Mouse (Mus musculus) left cerebral cortex, adult 2 months (tissue): ENCODE data around the gene Ptp4a2. TPM values are rescaled to one million over a fixed set of nuclear protein-coding genes. Genes with fewer than 3 reads are reported as not detected.

Experiments used
- DNase-seq, 2 experiments: peaks; one replicate each; pipeline ENCODE4 v3.0.0; 2021 to 2022; ENCODE audit warnings: low spot score in 2 of 2, mixed read lengths in 1 of 2; ENCODE audit errors: extremely low spot score in 1 of 2
- H3K27ac ChIP-seq: fragments of 200-600 bp; 2 replicates; pipeline ENCODE4 v1.8.1; 2022
- H3K4me3 ChIP-seq: fragments of 200-600 bp; 2 replicates; pipeline ENCODE4 v1.8.1; 2022
- CTCF ChIP-seq: fragments of 200-600 bp; IDR thresholded peaks from 2 replicates; pipeline ENCODE4 v1.8.1; 2022; ENCODE audit warnings: antibody characterized with exemption, mild to moderate bottlenecking, moderate library complexity
- intact Hi-C: fragments of 180-260 bp; cut with DNase I; formaldehyde crosslinking; loops from one replicate; pipeline ENCODE4 v1.15.1; 2025
- total RNA-seq, 2 experiments: library from RNA; stranded (reverse); gene quantifications; 2 replicates each; pipeline ENCODE4 v1.2.3; 2021

Ptp4a2 gene
- total RNA-seq, 2 experiments from 2014 or later: 126 to 131 TPM

DNA sequence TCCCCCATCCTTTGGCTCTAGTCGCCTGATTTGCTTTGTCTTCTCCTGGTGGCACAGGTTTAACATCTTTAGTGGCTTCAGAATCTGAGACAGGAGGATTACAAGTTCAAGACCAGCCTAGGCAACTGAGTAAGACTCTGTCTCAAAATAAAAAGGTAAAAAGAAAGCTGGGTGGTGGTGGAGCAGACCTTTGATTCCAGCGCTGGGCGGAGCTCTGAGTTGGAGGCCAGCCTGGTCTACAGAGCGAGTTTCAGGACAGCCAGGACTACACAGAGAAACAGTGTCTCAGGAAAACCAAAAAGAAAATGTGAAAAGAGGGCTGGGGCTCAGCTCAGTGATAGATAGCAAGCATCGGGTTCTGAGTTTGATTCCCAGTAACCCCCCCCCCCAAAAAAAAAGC is 27.5 kb upstream of the Ptp4a2 start:
- no peak for TF ChIP-seq CTCF
- intact Hi-C loops: loop anchor here (10.0 kb wide), 2 partner anchors 301 to 401 kb away; no protein-coding TSS in a partner anchor

DNA sequence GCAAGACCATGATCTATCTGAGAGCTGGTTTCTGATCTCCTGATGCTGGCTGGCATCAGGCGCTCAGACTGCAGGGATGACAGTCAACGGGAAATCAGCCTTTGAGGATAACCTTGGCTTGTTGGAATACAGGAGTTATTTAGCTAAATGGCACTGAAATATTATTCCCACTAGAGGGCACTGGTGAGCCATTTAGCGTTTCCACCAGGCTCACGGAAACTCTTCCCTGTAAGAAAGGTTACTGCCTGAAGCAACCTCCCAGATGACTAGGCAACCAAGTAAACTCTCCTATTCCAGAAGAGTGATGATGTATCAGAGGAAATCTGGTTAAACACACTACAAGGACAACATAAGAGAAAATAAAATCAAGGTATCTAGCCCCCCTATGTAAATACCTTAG is 25.8 kb upstream of the Ptp4a2 start:
- Histone ChIP-seq H3K27ac (no peak overlapping the region), H3K4me3 (no peak overlapping the region)
- peak; percentile 93 for TF ChIP-seq CTCF
- intact Hi-C loops: loop anchor here (1.0 to 10.0 kb wide), 5 partner anchors 37 to 400 kb away; no protein-coding TSS in a partner anchor
- DNase-seq: peak; percentile 67 to 73

More for the DNA sequence above, 27.5 kb upstream of the Ptp4a2 start:
- Histone ChIP-seq H3K27ac (no peak overlapping the region), H3K4me3 (no peak overlapping the region)
- DNase-seq: no peak

DNA sequence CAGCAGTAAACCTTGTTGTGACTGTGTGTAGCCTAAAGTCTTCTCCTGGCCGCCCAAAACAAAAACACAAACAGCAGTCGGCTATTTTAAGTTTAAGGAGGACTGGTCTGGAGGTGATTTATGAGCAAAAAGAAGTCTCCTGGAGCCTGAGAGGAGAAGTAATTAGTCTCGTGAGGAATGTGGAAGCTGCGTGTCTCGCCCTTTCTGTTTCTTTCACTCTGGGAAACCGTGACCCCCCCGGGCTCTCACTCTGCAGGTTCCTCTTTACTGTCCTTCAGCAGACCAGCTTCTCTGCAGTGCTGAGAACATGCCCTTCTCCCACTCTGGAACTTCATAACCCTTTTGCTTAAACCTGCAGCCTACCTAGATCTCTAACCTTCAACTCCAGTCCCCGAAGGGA is 22.3 kb upstream of the Ptp4a2 start:
- intact Hi-C loops: loop anchor here (5.0 to 10.0 kb wide), 3 partner anchors 34 to 396 kb away; no protein-coding TSS in a partner anchor
- no peak for TF ChIP-seq CTCF
- no peak overlapping the region for H3K27ac ChIP-seq
- no peak overlapping the region for H3K4me3 ChIP-seq
- DNase-seq: no peak

DNA sequence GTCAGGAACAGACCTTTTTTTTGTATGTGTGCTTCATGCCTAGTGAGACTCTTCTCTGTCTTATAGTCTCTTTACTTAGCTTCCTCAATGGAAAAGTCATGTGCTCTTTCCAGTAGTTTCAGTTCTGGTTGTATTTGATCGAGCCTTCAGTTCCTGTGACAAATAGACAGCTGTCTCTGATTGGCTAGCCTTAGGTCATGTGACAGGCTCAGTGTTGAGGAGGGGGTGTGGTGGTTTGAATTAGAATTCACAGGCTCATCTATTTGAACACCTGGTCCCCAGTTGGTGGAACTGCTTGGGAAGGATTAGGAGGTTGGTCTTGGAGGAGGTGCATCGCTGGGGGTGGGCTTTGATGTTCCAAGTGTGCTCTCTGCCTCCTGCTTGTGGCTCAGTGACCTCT is 21.4 kb upstream of the Ptp4a2 start:
- no peak for DNase-seq
- intact Hi-C loops: loop anchor here (5.0 to 10.0 kb wide), 3 partner anchors 33 to 395 kb away; no protein-coding TSS in a partner anchor
- TF ChIP-seq CTCF: no peak
- no peak overlapping the region for H3K4me3 ChIP-seq
- H3K27ac ChIP-seq: no peak overlapping the region

DNA sequence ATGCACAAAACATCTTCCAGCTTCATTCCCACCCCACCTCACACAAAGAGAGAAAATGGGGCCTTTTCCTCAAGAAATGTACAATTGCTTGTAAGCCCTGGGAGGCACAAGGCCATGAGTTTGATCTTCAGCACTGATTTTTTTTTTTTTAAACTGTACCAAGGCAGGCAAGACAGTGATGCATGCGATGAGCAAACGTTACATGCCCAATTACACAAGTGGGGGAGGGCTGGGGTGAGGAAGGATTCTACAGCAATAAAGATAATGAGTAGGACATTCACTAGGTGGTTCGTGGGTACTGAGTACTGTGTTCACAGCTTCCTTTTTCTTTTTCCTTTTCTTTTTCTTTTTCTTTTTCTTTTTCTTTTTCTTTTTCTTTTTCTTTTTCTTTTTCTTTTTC is 20.5 kb upstream of the Ptp4a2 start:
- TF ChIP-seq CTCF: no peak
- DNase-seq: no peak
- intact Hi-C loops: no loop called here
- Histone ChIP-seq H3K4me3 (no peak overlapping the region), H3K27ac (no peak overlapping the region)

DNA sequence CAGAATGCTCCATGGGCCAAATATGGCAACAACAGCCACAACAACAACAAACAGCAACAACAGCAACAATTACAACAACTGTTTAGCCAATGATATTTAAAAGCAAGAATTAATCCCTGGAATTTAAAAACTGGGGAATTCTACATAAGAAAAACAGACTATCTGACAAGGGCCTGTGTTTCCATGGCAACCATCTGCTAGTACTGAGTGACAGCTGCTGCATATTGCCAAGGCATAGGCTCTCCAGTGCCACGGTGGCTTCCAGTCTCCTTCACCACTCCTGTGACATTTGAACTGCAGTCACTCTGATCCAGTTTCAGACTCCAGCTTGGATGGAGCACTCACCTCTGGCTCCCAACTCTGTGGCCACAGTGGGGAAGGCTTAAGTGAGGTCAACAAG is 19.6 kb upstream of the Ptp4a2 start:
- TF ChIP-seq CTCF: no peak
- DNase-seq: no peak
- Histone ChIP-seq H3K4me3 (no peak overlapping the region), H3K27ac (no peak overlapping the region)
- intact Hi-C loops: no loop called here

DNA sequence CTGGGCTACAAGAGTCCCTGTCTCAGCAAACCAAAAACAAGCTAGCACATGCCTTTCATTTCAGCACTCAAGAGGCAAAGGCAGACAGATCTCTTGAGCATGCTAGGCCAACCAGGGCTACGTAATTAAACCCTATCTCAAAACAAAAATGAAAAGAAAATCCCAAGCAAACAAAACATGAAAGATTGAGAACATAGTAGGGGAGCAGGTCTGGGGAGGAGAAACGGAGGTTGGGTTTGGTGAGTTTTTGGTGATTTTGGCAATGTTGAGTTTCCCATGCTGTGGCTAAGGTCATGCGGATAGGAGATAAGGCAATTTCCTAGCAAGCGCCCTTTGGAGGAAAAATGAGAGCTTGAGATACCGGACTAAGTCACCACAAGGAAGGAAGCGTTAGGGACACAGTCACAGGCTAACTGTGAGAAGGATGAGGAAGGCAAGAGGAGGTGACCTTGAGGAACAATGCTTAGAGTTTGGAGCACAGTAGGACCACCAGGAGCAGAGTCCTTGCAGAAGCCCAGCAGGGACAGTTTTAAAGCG is 18.3 kb upstream of the Ptp4a2 start:
- Histone ChIP-seq H3K27ac (no peak overlapping the region), H3K4me3 (no peak overlapping the region)
- no peak for DNase-seq
- TF ChIP-seq CTCF: no peak
- intact Hi-C loops: no loop called here

DNA sequence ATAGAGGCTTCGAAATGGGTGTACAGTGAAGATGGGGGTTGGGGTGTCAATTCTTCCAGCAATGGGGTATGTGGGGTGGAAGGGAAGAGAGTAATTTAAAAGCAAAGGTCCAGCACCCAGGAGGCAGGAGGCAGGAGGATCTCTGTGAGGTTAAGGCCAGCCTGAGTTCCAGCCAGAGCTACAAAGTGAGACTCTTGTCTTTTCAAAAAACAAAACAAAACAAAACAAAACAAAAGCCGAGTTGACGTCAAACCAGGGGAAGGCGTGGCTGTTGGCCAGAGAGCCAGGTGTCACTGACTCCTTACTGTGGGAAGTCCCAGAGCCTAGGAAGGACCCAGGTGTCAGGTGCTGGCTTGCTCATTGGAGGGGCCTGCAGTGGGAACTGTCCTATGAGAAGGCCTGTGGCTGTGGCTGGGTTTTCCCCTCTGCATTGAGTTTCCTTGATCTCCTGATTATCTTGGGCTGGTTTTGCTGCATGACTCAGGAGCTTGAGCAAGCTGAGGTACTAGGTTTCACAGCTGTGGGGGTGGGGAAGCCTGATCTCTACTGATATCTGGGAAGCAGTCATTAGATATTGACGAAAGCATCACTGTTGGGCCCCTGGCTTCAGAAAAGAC is 17.2 kb upstream of the Ptp4a2 start:
- no peak for TF ChIP-seq CTCF
- no peak overlapping the region for H3K4me3 ChIP-seq
- no peak overlapping the region for H3K27ac ChIP-seq
- DNase-seq: no peak
- intact Hi-C loops: no loop called here

DNA sequence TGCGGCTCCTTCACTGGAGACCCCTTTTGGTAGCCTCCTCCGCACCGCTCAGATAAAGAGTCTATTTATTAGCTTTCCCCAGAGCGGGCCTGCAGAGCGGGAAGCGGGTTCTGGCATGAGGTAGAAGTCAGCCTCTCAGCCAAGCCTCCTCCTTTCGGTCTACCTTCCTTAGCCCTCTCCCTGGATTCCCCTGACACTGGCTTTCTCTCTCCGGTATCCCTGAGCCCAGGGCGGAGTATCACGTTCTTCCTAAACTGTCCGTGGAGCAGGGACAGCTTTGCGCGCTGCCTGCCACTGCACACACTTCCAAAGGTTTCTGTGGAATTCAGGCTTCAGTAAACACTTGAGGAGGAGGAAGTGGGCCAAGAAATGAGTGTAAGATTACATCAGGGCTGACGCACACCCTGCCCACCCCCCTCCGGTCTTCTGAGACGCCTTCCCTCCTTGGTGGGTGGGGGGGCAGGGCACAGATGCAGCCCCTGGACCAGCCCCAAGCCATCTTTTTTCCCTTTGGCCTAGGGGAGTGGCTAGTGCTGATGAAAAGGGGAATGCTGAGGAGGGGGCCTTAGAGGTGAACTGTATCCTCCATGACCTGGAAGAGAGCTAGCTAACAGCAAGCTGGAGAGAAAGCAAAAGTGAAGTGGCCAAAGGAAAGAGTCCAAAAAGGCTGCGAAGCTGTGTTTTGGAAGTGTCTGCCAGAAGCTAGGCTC is 15.7 kb upstream of the Ptp4a2 start:
- Histone ChIP-seq H3K27ac (peak overlapping the region; percentile 30), H3K4me3 (peak overlapping the region; percentile 11)
- intact Hi-C loops: no loop called here
- no peak for TF ChIP-seq CTCF
- no peak for DNase-seq

DNA sequence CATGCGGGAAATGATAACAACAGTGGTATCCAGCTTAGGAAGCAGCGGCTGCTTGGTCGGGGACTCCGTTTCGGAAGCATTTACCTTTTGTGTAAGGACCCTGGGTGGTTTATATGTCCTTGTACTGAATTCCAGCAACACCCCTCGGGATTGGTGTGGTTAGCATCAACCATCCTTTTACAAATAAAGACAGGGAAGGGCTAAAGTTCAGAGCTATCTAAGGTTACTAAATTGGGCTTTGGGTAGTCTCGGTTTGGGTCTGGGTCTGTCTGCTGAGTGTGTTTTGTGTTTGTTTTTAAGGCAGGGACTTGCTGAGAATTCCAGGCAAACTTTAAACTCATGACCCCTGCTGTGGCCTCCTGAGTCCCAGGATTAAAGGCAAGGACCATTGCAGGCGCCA is 15.2 kb upstream of the Ptp4a2 start:
- no peak for TF ChIP-seq CTCF
- no peak for DNase-seq
- Histone ChIP-seq H3K27ac (peak overlapping the region; percentile 30), H3K4me3 (no peak overlapping the region)
- intact Hi-C loops: no loop called here

DNA sequence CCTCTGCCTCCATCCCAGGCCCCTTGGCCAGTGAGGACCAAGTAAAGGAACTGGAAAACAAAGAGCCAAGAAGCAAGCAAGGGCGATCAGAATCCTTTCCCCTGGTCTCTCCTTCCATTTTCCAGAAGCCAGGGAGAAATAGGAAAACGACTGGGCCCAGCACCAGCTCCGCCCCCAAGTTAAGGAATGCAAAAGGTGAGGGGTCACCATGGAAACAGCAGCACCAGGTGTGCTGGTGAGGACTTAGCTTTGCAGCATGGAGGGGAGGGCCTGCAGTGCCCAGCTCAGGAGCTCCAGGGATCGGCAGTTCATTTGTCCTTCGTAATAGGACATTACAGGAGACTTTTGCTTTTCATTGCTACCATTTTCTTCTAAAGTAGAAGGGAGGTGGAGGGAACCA is 13.0 kb upstream of the Ptp4a2 start:
- no peak for TF ChIP-seq CTCF

DNA sequence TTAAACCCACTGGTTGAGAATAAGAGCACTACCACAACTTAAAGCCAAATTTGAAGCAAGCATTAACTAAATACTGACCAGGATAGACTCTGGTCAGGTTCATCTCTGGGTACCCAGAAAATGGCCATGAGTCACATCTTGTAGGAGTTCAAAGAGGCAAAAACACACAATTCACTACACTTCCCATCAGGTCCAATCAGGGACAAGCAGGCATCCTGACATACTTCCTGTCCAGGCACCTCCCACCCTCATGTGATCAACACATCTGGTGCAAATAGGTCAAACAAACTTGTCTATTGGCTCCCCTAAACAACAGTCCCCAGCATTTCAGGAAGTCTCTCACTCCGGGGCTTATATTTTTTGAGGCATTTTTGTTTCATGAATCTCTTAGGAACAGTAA is 7.7 kb upstream of the Ptp4a2 start:
- no peak overlapping the region for H3K4me3 ChIP-seq
- no peak for TF ChIP-seq CTCF
- no peak for DNase-seq
- intact Hi-C loops: no loop called here
- H3K27ac ChIP-seq: no peak overlapping the region

More for the DNA sequence above, 13.0 kb upstream of the Ptp4a2 start:
- no peak for DNase-seq
- intact Hi-C loops: no loop called here
- no peak overlapping the region for H3K4me3 ChIP-seq
- H3K27ac ChIP-seq: no peak overlapping the region

DNA sequence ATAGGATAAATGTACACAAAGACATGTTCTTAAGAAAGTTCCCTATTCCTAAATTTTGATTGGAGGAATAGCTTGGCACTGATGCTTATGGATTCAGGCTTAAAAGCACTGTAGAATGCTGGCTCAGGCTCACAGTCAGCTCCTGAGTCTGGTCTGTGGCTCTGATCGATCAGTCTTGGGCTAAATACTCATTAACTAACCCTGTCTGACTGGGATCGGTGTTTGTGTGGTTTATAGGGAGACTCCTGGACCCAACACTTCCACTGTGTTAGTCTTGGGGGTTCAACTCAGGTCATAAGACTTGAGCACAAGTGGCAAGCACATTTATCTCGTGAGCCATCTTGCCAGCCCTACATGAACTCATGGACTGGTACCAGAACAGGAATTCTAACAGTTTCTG is 6.0 kb upstream of the Ptp4a2 start:
- Histone ChIP-seq H3K4me3 (no peak overlapping the region), H3K27ac (no peak overlapping the region)
- TF ChIP-seq CTCF: no peak
- no peak for DNase-seq
- intact Hi-C loops: no loop called here
